Mouse (Mus musculus) forebrain, embryonic 13.5 days (tissue): ENCODE data around the gene Arid1b. TPM values are rescaled to one million over a fixed set of nuclear protein-coding genes. Genes with fewer than 3 reads are reported as not detected.

Experiments
- ATAC-seq: fragments of 200-750 bp; cut with Nextera tagmentation; 2 replicates; pipeline ENCODE4 v1.8.0; 2017
- H3K27ac ChIP-seq: fragments of 300-500 bp; sonication (generic); 2 replicates; pipeline ENCODE4 v1.5.1; 2015; ENCODE audit warnings: inconsistent platforms, mild to moderate bottlenecking, moderate library complexity
- H3K27me3 ChIP-seq: fragments of 300-500 bp; sonication (generic); 2 replicates; pipeline ENCODE4 v1.6.1; 2015; ENCODE audit warnings: mild to moderate bottlenecking, inconsistent platforms
- H3K36me3 ChIP-seq: fragments of 300-500 bp; sonication (generic); 2 replicates; pipeline ENCODE4 v1.6.1; 2015; ENCODE audit warnings: mild to moderate bottlenecking, inconsistent platforms; ENCODE audit not compliant: poor library complexity, severe bottlenecking
- H3K4me1 ChIP-seq: fragments of 300-500 bp; sonication (generic); 2 replicates; pipeline ENCODE4 v1.6.1; 2015; ENCODE audit warnings: inconsistent platforms
- H3K4me2 ChIP-seq: fragments of 300-500 bp; sonication (generic); 2 replicates; pipeline ENCODE4 v1.6.1; 2015; ENCODE audit warnings: inconsistent platforms, mild to moderate bottlenecking, moderate library complexity
- H3K4me3 ChIP-seq: fragments of 300-500 bp; sonication (generic); 2 replicates; pipeline ENCODE4 v1.5.1; 2015; ENCODE audit warnings: mild to moderate bottlenecking, inconsistent platforms
- H3K9ac ChIP-seq: fragments of 300-500 bp; sonication (generic); 2 replicates; pipeline ENCODE4 v1.6.1; 2015; ENCODE audit warnings: mild to moderate bottlenecking, inconsistent platforms
- H3K9me3 ChIP-seq: fragments of 300-500 bp; sonication (generic); replicated peaks from 2 replicates; pipeline ENCODE4 v1.6.1; 2016; ENCODE audit warnings: inconsistent platforms
- WGBS: fragments of 180-500 bp; shearing (Covaris S2); methylation state at CpG from one replicate; pipeline ENCODE4 v1.1.7; 2015; 5-methylcytosine and 5-hydroxymethylcytosine counted together
- polyA plus RNA-seq: library from polyadenylated mRNA; unstranded; fragments of >200 nt; fragmentation: Nextera tagmentation; extraction: Ambion mirVana; gene quantifications from 2 replicates; pipeline ENCODE4 v1.2.1, GENCODE M21; 2015

Gene Arid1b
- polyA plus RNA-seq, 1 experiment from 2014 or later: 11.7 TPM

DNA sequence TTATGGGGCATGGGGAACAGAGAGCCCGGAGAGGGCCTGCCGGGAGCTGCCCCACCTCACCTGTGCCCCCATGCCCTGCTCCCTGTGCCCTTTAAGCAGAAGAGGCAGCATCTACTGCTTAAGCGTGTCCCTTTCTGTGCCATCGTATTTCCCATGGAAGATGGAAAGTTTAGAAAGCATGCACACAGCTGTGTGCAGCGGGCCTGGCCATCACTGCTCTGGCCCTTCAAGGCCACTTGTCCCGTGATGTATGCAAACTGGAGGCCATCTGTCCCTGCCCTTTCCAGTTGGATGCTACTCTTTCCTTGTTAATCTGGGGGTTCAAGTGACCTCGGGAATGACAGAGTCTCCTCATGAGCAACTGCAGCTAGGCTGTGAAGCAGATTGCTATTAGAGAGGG is 163.5 kb downstream of the Arid1b start:
- Histone ChIP-seq H3K4me2 (no peak overlapping the region), H3K9ac (no peak overlapping the region), H3K9me3 (no peaks in the 10 kb centered on the region), H3K4me3 (no peak overlapping the region), H3K4me1 (peaks cover 37% of the 10 kb centered on the region), H3K27ac (no peak overlapping the region; the same call in 1 of the 2 replicates), H3K36me3 (no peaks in the 10 kb centered on the region), H3K27me3 (no peaks in the 10 kb centered on the region)
- WGBS: 89% methylated on average over 7 of the region's 7 CpGs
- no peak for ATAC-seq

DNA sequence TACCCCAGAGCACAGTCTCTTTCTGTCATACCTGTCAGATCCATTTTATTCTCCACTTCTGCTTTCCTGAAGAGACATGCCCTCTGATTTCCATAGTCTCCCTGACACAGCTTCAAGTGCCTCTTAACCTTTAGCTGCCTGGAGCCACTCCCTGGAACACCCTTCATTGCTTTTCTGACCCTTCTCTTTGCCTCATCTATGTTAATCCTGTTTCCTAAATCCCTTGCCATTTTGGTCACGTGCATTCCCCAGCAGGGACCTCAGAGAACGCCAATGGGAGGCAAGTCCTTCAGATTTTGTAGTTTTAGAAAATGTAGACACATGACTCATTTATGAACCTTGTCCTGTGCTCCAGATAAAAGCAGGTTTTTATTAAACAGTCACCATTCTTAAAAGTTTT is 168.4 kb downstream of the Arid1b start:
- H3K27ac ChIP-seq: 0 out of 2 replicates have a peak overlapping the region, but pooled peaks have one; percentile 1
- H3K4me2 ChIP-seq: no peak overlapping the region
- no peaks in the 10 kb centered on the region for H3K9me3 ChIP-seq
- H3K36me3 ChIP-seq: no peaks in the 10 kb centered on the region
- H3K9ac ChIP-seq: no peak overlapping the region
- H3K4me3 ChIP-seq: no peak overlapping the region
- WGBS: 31% methylated on average over 2 of the region's 2 CpGs
- peaks cover 13% of the 10 kb centered on the region for H3K4me1 ChIP-seq
- no peak for ATAC-seq
- no peaks in the 10 kb centered on the region for H3K27me3 ChIP-seq

DNA sequence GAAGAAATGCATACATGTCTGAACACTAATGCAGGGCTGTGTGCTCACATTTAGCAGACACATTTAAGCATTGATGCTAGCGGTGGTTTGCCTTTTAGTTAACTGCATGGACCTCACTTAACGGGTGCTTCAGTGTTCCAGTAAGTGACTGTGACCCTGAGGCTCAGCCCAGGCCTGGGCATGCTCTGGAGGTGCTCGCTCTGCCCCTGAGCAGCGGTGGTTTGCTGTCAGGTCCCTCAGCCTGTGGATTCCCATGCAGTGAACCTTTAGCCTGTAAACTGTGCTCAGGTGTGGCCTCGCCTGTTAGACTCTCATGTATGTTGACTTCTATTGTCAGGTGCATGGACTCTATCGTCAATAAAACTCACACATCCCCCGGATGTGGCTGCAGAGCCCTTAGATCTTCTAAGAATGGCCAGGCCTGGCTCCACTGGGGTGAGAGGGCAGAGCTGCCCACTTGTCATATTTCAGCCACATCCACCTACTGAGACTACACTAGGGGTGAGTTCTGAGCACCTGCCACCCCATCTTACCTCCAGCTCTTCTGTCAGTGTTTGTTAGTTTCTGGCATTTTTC is 169.2 kb downstream of the Arid1b start:
- H3K4me1 ChIP-seq: peaks cover 12% of the 10 kb centered on the region
- no peaks in the 10 kb centered on the region for H3K27me3 ChIP-seq
- H3K4me2 ChIP-seq: no peak overlapping the region
- H3K9me3 ChIP-seq: no peaks in the 10 kb centered on the region
- 91% methylated on average over 7 of the region's 7 CpGs for WGBS
- H3K27ac ChIP-seq: no peak overlapping the region
- H3K36me3 ChIP-seq: no peaks in the 10 kb centered on the region
- H3K4me3 ChIP-seq: no peak overlapping the region
- H3K9ac ChIP-seq: no peak overlapping the region
- ATAC-seq: no peak

DNA sequence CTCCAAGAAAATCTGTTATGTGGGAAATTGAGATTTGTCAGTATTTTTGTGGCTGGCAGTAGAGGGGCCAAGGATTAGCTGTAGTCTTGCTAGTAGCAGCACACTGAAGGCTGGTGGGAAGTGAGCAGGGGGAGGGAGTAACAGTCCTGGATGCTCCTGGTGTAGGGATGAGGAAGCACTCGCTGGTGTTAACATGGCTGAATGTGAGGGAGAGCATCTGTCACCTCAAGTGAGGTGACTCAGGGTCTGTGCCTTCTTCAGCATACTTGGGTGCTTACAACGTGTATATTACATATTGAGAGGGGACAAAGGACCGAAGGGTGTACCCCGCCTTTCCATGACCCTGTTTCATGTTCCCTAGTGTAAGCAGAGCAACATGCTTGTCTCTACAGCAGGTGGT is 170.7 kb downstream of the Arid1b start:
- Histone ChIP-seq H3K36me3 (no peaks in the 10 kb centered on the region), H3K27me3 (no peaks in the 10 kb centered on the region), H3K9ac (no peak overlapping the region), H3K4me1 (peaks cover 23% of the 10 kb centered on the region), H3K4me2 (no peak overlapping the region), H3K4me3 (no peak overlapping the region), H3K27ac (no peak overlapping the region), H3K9me3 (no peaks in the 10 kb centered on the region)
- WGBS: 85% methylated on average over 4 of the region's 4 CpGs
- no peak for ATAC-seq

DNA sequence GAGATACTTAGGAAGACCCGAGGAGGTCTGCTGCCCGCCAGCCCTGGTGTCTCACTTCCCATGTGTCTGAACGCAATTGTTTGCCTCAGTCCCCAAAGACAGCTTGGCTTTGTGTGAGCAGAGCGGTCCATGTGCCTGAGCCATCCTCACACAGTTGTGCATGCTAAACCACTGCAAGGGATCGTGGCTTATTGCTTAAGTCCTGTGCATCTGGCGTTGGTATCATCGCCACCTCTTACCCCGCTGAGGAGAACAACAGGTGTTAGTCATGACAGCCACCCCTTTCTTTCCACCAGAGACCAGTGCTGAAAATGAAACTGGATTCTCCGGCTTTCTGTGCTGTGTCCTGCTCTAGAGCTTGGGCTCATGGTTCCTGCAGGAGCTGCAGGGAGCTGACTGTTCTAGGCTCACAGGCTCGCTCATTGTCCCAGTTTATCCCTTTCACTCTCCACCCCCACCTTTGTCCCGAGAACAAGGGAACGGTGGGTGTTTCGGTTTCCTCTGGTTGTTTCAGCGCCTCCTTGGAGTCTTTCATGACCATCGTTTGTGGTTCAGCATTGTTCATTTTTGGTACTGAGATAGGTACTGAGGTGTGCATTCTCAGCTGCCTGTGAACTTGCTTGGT is 171.2 kb downstream of the Arid1b start:
- Histone ChIP-seq H3K27me3 (no peaks in the 10 kb centered on the region), H3K27ac (no peak overlapping the region), H3K36me3 (no peaks in the 10 kb centered on the region), H3K9me3 (no peaks in the 10 kb centered on the region), H3K4me3 (no peak overlapping the region), H3K4me2 (no peak overlapping the region), H3K4me1 (peaks cover 29% of the 10 kb centered on the region), H3K9ac (no peak overlapping the region)
- ATAC-seq: no peak
- WGBS: 60% methylated on average over 15 of the region's 15 CpGs

DNA sequence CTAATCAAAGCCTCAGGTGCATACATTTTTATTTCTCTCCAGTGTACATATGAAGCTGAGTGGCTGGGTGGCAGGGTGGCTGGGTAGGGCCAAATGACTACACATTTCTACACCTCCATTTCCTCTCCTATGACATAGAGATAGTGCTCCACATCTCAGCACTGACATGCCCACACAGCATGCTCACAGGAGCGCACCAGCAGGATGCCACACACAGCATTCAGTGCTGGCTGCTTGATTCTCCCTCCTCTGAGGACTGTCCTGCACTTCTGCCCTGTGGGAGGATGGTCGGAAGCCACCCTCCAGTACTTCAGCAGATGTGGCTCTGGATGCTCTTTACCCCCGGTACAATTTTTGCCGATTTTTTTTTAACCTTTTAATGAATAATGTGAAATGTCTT is 172.0 kb downstream of the Arid1b start:
- Histone ChIP-seq H3K36me3 (no peaks in the 10 kb centered on the region), H3K27me3 (no peaks in the 10 kb centered on the region), H3K27ac (no peak overlapping the region), H3K9me3 (no peaks in the 10 kb centered on the region), H3K4me2 (no peak overlapping the region), H3K9ac (no peak overlapping the region), H3K4me3 (no peak overlapping the region), H3K4me1 (peaks cover 29% of the 10 kb centered on the region)
- ATAC-seq: no peak
- WGBS: 77% methylated on average over 4 of the region's 4 CpGs

DNA sequence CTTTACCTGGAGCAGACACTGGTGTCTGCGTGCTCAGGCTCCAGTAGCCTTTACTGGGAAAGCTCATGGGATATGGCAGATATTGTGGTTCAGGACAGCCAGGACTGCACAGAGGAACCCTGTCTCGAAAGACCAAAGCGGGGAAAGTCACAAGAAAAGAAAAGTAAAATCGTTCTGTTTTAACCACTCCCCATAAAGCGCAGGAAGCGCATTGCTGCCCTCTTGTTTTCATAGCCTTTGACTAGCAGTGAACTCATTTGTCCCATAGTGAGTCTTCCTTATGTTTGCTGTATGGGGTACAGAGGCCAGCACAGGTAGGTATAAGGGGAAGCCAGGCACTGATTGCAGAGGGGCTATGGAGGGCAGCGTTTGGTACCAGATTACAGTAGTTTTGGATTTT is 173.9 kb downstream of the Arid1b start:
- Histone ChIP-seq H3K4me1 (peaks cover 37% of the 10 kb centered on the region), H3K4me2 (no peak overlapping the region), H3K4me3 (no peak overlapping the region), H3K36me3 (no peaks in the 10 kb centered on the region), H3K9me3 (no peaks in the 10 kb centered on the region), H3K27me3 (no peaks in the 10 kb centered on the region), H3K9ac (no peak overlapping the region), H3K27ac (no peak overlapping the region)
- 82% methylated on average over 7 of the region's 7 CpGs for WGBS
- no peak for ATAC-seq

DNA sequence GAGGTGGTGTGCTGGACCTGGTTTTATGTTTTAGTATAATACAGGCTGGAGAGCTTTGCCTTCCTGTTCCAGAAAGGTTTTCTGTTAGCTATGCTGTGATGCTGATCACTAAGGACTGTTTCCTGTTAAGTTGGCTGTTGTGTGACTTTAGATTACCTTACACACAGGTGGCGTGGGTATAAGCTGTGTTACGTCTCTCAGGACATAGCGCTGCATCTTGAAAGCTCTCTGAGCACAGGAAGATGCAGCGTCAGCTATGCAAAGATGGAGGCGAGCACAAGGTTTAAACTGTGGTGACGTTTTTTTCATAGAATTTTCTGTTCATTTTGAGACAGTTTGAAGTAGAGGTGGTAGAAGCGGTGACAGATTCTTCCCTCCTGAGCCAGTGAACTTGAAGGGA is 174.5 kb downstream of the Arid1b start:
- no peak overlapping the region for H3K9ac ChIP-seq
- no peak overlapping the region for H3K4me2 ChIP-seq
- H3K27ac ChIP-seq: no peak overlapping the region; the same call in 1 of the 2 replicates
- no peak for ATAC-seq
- no peaks in the 10 kb centered on the region for H3K36me3 ChIP-seq
- no peaks in the 10 kb centered on the region for H3K9me3 ChIP-seq
- peaks cover 40% of the 10 kb centered on the region for H3K4me1 ChIP-seq
- no peaks in the 10 kb centered on the region for H3K27me3 ChIP-seq
- WGBS: 91% methylated on average over 7 of the region's 7 CpGs
- no peak overlapping the region for H3K4me3 ChIP-seq

DNA sequence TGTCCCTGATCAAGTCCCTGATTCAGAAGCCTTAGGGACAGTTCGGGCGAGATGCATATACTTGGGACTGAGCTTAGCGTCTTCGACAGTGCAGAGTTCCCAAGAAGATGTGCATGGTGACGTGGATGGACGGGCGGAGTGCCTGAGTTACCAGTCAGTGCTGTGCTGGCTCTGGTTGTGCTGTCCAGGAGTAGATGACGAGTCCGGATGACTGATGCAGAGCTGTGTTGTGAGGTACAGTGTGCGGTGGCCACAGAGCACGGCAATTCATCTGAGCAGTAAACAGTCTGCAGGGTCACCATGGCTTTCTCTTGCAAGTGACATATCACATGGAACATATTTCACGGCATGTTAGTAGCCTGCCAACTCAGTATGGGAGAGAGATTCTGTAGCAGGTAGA is 176.2 kb downstream of the Arid1b start:
- WGBS: 95% methylated on average over 12 of the region's 12 CpGs
- Histone ChIP-seq H3K27ac (no peak overlapping the region), H3K27me3 (no peaks in the 10 kb centered on the region), H3K36me3 (no peaks in the 10 kb centered on the region), H3K4me1 (peaks cover 39% of the 10 kb centered on the region), H3K9ac (no peak overlapping the region), H3K9me3 (no peaks in the 10 kb centered on the region), H3K4me3 (no peak overlapping the region), H3K4me2 (no peak overlapping the region)
- ATAC-seq: no peak

DNA sequence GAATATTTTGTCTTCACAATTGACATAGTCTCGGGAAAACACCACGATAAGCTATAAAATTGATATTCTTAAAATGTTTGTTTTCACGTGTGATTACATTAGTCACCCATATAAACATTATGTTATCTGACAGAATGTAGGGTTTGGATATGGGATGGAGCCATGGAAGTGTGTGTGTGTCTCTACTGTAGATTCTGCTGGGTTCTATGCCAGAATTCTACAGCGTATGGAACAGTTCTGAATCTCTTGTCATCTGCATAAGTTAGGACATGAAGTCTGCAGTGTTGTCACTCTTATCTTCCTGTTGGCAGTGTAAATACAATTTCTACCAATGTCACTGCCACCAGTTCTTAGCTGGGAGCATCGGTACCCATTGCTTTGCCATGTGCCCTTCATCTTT is 177.3 kb downstream of the Arid1b start:
- no peak for ATAC-seq
- 88% methylated on average over 5 of the region's 5 CpGs for WGBS
- Histone ChIP-seq H3K9ac (no peak overlapping the region), H3K4me1 (peaks cover 41% of the 10 kb centered on the region), H3K9me3 (no peaks in the 10 kb centered on the region), H3K4me3 (no peak overlapping the region), H3K27ac (no peak overlapping the region), H3K36me3 (no peaks in the 10 kb centered on the region), H3K4me2 (no peak overlapping the region), H3K27me3 (no peaks in the 10 kb centered on the region)

DNA sequence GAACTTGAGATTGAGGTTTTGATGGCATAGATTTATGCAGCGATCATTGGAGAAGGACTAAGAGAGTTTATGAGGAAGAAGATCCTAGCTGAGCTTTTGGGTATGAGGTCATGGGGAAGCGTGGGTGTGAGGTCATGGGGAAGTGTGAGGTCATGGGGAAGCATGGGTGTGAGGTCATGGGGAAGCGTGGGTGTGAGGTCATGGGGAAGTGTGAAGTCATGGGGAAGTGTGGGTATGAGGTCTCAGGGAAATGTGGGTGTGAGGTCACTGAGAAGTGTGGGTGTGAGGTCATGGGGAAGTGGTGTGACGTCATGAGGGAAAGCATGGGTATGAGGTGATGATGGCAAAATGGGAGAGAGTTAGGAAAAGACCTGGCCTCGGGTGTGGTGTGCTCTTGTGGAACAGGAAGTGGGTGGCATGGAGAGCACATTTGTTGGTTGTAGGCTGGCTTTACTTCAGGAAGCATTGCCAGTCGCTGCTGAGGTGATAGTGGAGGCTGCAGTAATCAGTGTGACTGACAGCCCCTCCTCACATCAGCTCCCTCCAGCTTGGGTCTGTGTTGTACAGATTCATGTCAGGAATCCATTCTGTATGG is 180.4 kb downstream of the Arid1b start:
- H3K4me1 ChIP-seq: peaks cover 29% of the 10 kb centered on the region

DNA sequence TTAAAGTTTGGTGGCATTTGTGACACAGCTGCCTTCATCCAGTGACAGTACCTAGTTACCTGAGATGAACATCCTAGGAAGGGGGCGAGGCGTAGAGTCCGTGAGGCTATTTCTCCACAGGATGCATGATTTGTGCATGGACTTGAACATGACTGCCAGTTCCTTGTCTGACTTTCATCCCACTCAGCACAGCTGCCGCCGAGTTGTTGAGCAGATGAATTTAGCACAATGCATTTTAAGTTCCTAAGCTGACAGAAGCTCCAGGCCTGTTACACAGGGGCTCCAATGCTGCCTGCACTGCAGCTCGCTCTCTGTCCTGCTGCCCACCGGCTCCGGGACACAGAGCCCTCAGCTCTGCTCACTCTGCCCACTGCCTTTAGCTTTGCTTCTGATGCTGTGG is 181.4 kb downstream of the Arid1b start:
- Histone ChIP-seq H3K27ac (no peak overlapping the region), H3K36me3 (no peaks in the 10 kb centered on the region), H3K27me3 (no peaks in the 10 kb centered on the region), H3K4me3 (no peak overlapping the region), H3K4me2 (no peak overlapping the region), H3K4me1 (peaks cover 21% of the 10 kb centered on the region; the same call in 1 of the 2 replicates), H3K9ac (no peak overlapping the region), H3K9me3 (no peaks in the 10 kb centered on the region)
- WGBS: 79% methylated on average over 8 of the region's 8 CpGs
- no peak for ATAC-seq

More for the DNA sequence above, 180.4 kb downstream of the Arid1b start:
- WGBS: 89% methylated on average over 6 of the region's 6 CpGs
- no peak for ATAC-seq
- Histone ChIP-seq H3K9me3 (no peaks in the 10 kb centered on the region), H3K4me2 (no peak overlapping the region), H3K36me3 (no peaks in the 10 kb centered on the region), H3K27ac (no peak overlapping the region), H3K4me3 (no peak overlapping the region), H3K9ac (no peak overlapping the region), H3K27me3 (no peaks in the 10 kb centered on the region)
